Mouse (Mus musculus) layer of hippocampus, adult 9-11 months (tissue): Measurements from ENCODE around the gene Smg7.
"Not testable (repeated sequence)": the region's sequence is repeated elsewhere in the genome, so short reads cannot be mapped to it uniquely, and the experiment has no call there.

Source experiments
- DNase-seq: peaks from one replicate; pipeline ENCODE4 v3.0.0; 2022

The Smg7 gene

GRCm38 (mm10) chr1:152901765-152902664, at the start of gene Smg7:
Gene Smg7, minus strand, starts transcription at chr1:152902646.
- peak; percentile 18 for DNase-seq

GRCm38 (mm10) chr1:152942977-152943376, 40.5 kb upstream of the Smg7 start:
- DNase-seq: no peak

- DNase-seq: no peak
Measured at GRCm38 (mm10) chr1:152936365-152936764, 33.9 kb upstream of the Smg7 start.

GRCm38 (mm10) chr1:152935476-152935875, 33.0 kb upstream of the Smg7 start:
- DNase-seq: no peak

GRCm38 (mm10) chr1:152933962-152934361, 31.5 kb upstream of the Smg7 start:
- no peak for DNase-seq

- DNase-seq: no peak
Measured at GRCm38 (mm10) chr1:152921786-152922185, 19.3 kb upstream of the Smg7 start.

GRCm38 (mm10) chr1:152917626-152918025, 15.2 kb upstream of the Smg7 start:
- DNase-seq: no peak

- no peak for DNase-seq
Measured at GRCm38 (mm10) chr1:152916936-152917335, 14.5 kb upstream of the Smg7 start.

GRCm38 (mm10) chr1:152915766-152916165, 13.3 kb upstream of the Smg7 start:
- no peak for DNase-seq

- no peak for DNase-seq
Measured at GRCm38 (mm10) chr1:152913483-152914460, 11.3 kb upstream of the Smg7 start.

GRCm38 (mm10) chr1:152904469-152904868, 2.0 kb upstream of the Smg7 start:
- peak; percentile 88 for DNase-seq

- no peak for DNase-seq
Measured at GRCm38 (mm10) chr1:152903591-152904135, 1.2 kb upstream of the Smg7 start.

GRCm38 (mm10) chr1:152902665-152903516, 445 bp upstream of the Smg7 start:
- peak; percentile 98 for DNase-seq

- DNase-seq: no peak
Measured at GRCm38 (mm10) chr1:152901419-152901764, 1.1 kb downstream of the Smg7 start.

- DNase-seq: not testable (repeated sequence)
Measured at GRCm38 (mm10) chr1:152888086-152888485, 14.4 kb downstream of the Smg7 start.

GRCm38 (mm10) chr1:152871031-152871430, 31.4 kb downstream of the Smg7 start:
- DNase-seq: no peak

- no peak for DNase-seq
Measured at GRCm38 (mm10) chr1:152869901-152870300, 32.5 kb downstream of the Smg7 start.

GRCm38 (mm10) chr1:152846856-152847255, 55.6 kb downstream of the Smg7 start:
- no peak for DNase-seq

- no peak for DNase-seq
Measured at GRCm38 (mm10) chr1:152845211-152845730, 57.2 kb downstream of the Smg7 start.

- no peak for DNase-seq
Measured at GRCm38 (mm10) chr1:152844634-152845033, 57.8 kb downstream of the Smg7 start.

- DNase-seq: no peak
Measured at GRCm38 (mm10) chr1:152841057-152841456, 61.4 kb downstream of the Smg7 start.

- no peak for DNase-seq
Measured at GRCm38 (mm10) chr1:152840343-152840742, 62.1 kb downstream of the Smg7 start.
